Mouse (Mus musculus): ENCODE data around the gene Cpne6. TPM values are rescaled to one million over a fixed set of nuclear protein-coding genes. Genes with fewer than 3 reads are reported as not detected.

The Cpne6 gene
- polyA plus RNA-seq, 1 experiment: not detected

GRCm38 (mm10) chr14:55555788-55556187 lies 45.5 kb downstream of the Cpne6 start:
- no peaks in the 10 kb centered on the region for H3K79me2 ChIP-seq (ENCODE audit: control insufficient read depth, insufficient read depth)
- TF ChIP-seq SRF (IDR thresholded peaks at IDR 0.05; ENCODE audit: control insufficient read depth, insufficient read length, low read depth) (no peak), E2F4 (IDR thresholded peaks at IDR 0.05; ENCODE audit: insufficient read depth) (no peak), TCF12 (IDR thresholded peaks at IDR 0.05; ENCODE audit: insufficient read depth, poor library complexity, severe bottlenecking) (no peak), MYOG (IDR thresholded peaks at IDR 0.05; ENCODE audit: control insufficient read depth in 1 of 3, insufficient read depth in 1 of 3, insufficient read length in 2 of 3, low read depth in 2 of 3) (no peak), MYOD1 (IDR thresholded peaks at IDR 0.05; ENCODE audit: control insufficient read depth in 1 of 3, insufficient read length in 2 of 3, low read depth in 2 of 3) (no peak), USF1 (IDR thresholded peaks at IDR 0.05; ENCODE audit: low read depth) (no peak), TCF3 (IDR thresholded peaks at IDR 0.05; ENCODE audit: insufficient read length, low read depth) (no peak), CEBPB (IDR thresholded peaks at IDR 0.05; ENCODE audit: insufficient read depth, poor library complexity, severe bottlenecking) (no peak), POLR2A (IDR thresholded peaks at IDR 0.05; ENCODE audit: insufficient read length, low read depth) (no peak), POLR2AphosphoS2 (IDR thresholded peaks at IDR 0.05; ENCODE audit: insufficient read length, low read depth) (no peak), MAX (IDR thresholded peaks at IDR 0.05; ENCODE audit: low read depth) (no peak), REST (IDR thresholded peaks at IDR 0.05; ENCODE audit: insufficient read depth, insufficient read length) (no peak)
- H3K4me3 ChIP-seq: no peak overlapping the region
- H3K36me3 ChIP-seq (ENCODE audit: control insufficient read depth, insufficient read depth): no peaks in the 10 kb centered on the region
- no peak overlapping the region for H3ac ChIP-seq (ENCODE audit: control insufficient read depth, insufficient read length)
- H3K4me2 ChIP-seq (ENCODE audit: low read depth): no peak overlapping the region
- H3K27me3 ChIP-seq (ENCODE audit: control insufficient read depth, insufficient read depth, insufficient read length): no peaks in the 10 kb centered on the region

DNA sequence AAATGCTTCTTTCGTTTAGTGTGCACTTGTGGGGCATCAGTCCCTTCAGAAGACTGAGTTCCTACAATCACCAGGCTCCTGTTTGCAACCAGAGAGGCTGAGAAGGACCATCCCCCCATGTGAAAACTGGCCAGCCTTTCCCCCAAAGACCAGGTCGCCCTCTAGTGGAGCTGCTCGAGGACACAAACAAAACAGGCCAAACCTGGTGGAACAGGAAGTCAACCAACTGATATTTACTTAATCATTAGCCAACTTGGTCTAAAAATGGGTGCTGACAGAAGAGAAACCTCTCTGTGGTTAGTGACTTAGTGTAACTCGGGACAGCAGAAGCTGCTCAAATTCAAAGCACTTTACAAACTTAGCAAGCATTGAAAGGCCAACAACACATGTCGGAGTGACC lies 46.8 kb downstream of the Cpne6 start:
- H3K4me3 ChIP-seq: no peak overlapping the region
- TF ChIP-seq POLR2A (IDR thresholded peaks at IDR 0.05; ENCODE audit: insufficient read length, low read depth): no peak
- TF ChIP-seq E2F4 (IDR thresholded peaks at IDR 0.05; ENCODE audit: insufficient read depth): no peak
- no peak for TF ChIP-seq USF1 (IDR thresholded peaks at IDR 0.05; ENCODE audit: low read depth)
- no peak for TF ChIP-seq POLR2AphosphoS2 (IDR thresholded peaks at IDR 0.05; ENCODE audit: insufficient read length, low read depth)
- TF ChIP-seq MAX (IDR thresholded peaks at IDR 0.05; ENCODE audit: low read depth): no peak
- no peak for TF ChIP-seq TCF12 (IDR thresholded peaks at IDR 0.05; ENCODE audit: insufficient read depth, poor library complexity, severe bottlenecking)
- no peak for TF ChIP-seq MYOG (IDR thresholded peaks at IDR 0.05; ENCODE audit: control insufficient read depth in 1 of 3, insufficient read depth in 1 of 3, insufficient read length in 2 of 3, low read depth in 2 of 3)
- TF ChIP-seq CEBPB (IDR thresholded peaks at IDR 0.05; ENCODE audit: insufficient read depth, poor library complexity, severe bottlenecking): no peak
- no peak for TF ChIP-seq MYOD1 (IDR thresholded peaks at IDR 0.05; ENCODE audit: control insufficient read depth in 1 of 3, insufficient read length in 2 of 3, low read depth in 2 of 3)
- TF ChIP-seq TCF3 (IDR thresholded peaks at IDR 0.05; ENCODE audit: insufficient read length, low read depth): no peak
- TF ChIP-seq SRF (IDR thresholded peaks at IDR 0.05; ENCODE audit: control insufficient read depth, insufficient read length, low read depth): no peak
- no peak for TF ChIP-seq REST (IDR thresholded peaks at IDR 0.05; ENCODE audit: insufficient read depth, insufficient read length)
- H3K27me3 ChIP-seq (ENCODE audit: control insufficient read depth, insufficient read depth, insufficient read length): no peaks in the 10 kb centered on the region
- H3K4me2 ChIP-seq (ENCODE audit: low read depth): no peak overlapping the region
- H3K36me3 ChIP-seq (ENCODE audit: control insufficient read depth, insufficient read depth): no peaks in the 10 kb centered on the region
- H3ac ChIP-seq (ENCODE audit: control insufficient read depth, insufficient read length): no peak overlapping the region
- H3K79me2 ChIP-seq (ENCODE audit: control insufficient read depth, insufficient read depth): no peaks in the 10 kb centered on the region

DNA sequence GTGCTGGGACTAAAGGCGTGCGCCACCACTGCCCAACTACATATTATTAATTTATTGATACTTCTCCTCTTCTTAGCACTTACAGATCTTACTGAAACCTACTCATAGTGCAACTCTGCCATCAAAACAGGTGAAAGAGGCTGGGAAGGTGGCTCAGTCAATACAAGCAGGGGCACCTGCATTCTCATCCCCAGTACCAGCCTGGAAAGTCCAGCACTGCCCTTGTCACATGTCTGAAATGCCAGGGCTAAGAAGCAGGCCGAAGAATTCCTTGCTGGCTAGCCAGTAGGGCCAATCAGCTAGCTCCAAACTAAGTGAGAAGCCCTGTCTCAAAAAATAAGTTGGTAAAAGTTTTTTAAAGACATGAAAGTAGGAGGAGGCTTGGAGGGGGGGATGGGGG lies 47.3 kb downstream of the Cpne6 start:
- Histone ChIP-seq H3K27me3 (ENCODE audit: control insufficient read depth, insufficient read depth, insufficient read length) (no peaks in the 10 kb centered on the region), H3K4me3 (no peak overlapping the region), H3K79me2 (ENCODE audit: control insufficient read depth, insufficient read depth) (no peaks in the 10 kb centered on the region), H3K4me2 (ENCODE audit: low read depth) (no peak overlapping the region), H3ac (ENCODE audit: control insufficient read depth, insufficient read length) (no peak overlapping the region), H3K36me3 (ENCODE audit: control insufficient read depth, insufficient read depth) (no peaks in the 10 kb centered on the region)
- TF ChIP-seq MYOG (IDR thresholded peaks at IDR 0.05; ENCODE audit: control insufficient read depth in 1 of 3, insufficient read depth in 1 of 3, insufficient read length in 2 of 3, low read depth in 2 of 3) (no peak), USF1 (IDR thresholded peaks at IDR 0.05; ENCODE audit: low read depth) (no peak), REST (IDR thresholded peaks at IDR 0.05; ENCODE audit: insufficient read depth, insufficient read length) (no peak), MYOD1 (IDR thresholded peaks at IDR 0.05; ENCODE audit: control insufficient read depth in 1 of 3, insufficient read length in 2 of 3, low read depth in 2 of 3) (no peak), POLR2AphosphoS2 (IDR thresholded peaks at IDR 0.05; ENCODE audit: insufficient read length, low read depth) (no peak), TCF3 (IDR thresholded peaks at IDR 0.05; ENCODE audit: insufficient read length, low read depth) (no peak), MAX (IDR thresholded peaks at IDR 0.05; ENCODE audit: low read depth) (no peak), TCF12 (IDR thresholded peaks at IDR 0.05; ENCODE audit: insufficient read depth, poor library complexity, severe bottlenecking) (no peak), SRF (IDR thresholded peaks at IDR 0.05; ENCODE audit: control insufficient read depth, insufficient read length, low read depth) (no peak)

GRCm38 (mm10) chr14:55558740-55559448 lies 48.6 kb downstream of the Cpne6 start:
- Histone ChIP-seq H3K36me3 (ENCODE audit: control insufficient read depth, insufficient read depth) (peaks cover 6% of the 10 kb centered on the region), H3ac (ENCODE audit: control insufficient read depth, insufficient read length) (peak overlapping the region; percentile 55), H3K27me3 (ENCODE audit: control insufficient read depth, insufficient read depth, insufficient read length) (no peaks in the 10 kb centered on the region), H3K79me2 (ENCODE audit: control insufficient read depth, insufficient read depth) (no peaks in the 10 kb centered on the region), H3K4me2 (ENCODE audit: low read depth) (peak overlapping the region; percentile 96), H3K4me3 (peak overlapping the region; percentile 95)
- TF ChIP-seq TCF3 (IDR thresholded peaks at IDR 0.05; ENCODE audit: insufficient read length, low read depth) (no peak), USF1 (IDR thresholded peaks at IDR 0.05; ENCODE audit: low read depth) (no peak), MAX (IDR thresholded peaks at IDR 0.05; ENCODE audit: low read depth) (no peak), SRF (IDR thresholded peaks at IDR 0.05; ENCODE audit: control insufficient read depth, insufficient read length, low read depth) (no peak), TCF12 (IDR thresholded peaks at IDR 0.05; ENCODE audit: insufficient read depth, poor library complexity, severe bottlenecking) (no peak), MYOG (IDR thresholded peaks at IDR 0.05; ENCODE audit: control insufficient read depth in 1 of 3, insufficient read depth in 1 of 3, insufficient read length in 2 of 3, low read depth in 2 of 3) (no peak), POLR2A (IDR thresholded peaks at IDR 0.05; ENCODE audit: insufficient read length, low read depth) (no peak), REST (IDR thresholded peaks at IDR 0.05; ENCODE audit: insufficient read depth, insufficient read length) (no peak), POLR2AphosphoS2 (IDR thresholded peaks at IDR 0.05; ENCODE audit: insufficient read length, low read depth) (no peak), CEBPB (IDR thresholded peaks at IDR 0.05; ENCODE audit: insufficient read depth, poor library complexity, severe bottlenecking) (no peak), E2F4 (IDR thresholded peaks at IDR 0.05; ENCODE audit: insufficient read depth) (no peak), MYOD1 (IDR thresholded peaks at IDR 0.05; ENCODE audit: control insufficient read depth in 1 of 3, insufficient read length in 2 of 3, low read depth in 2 of 3) (no peak)
